Mouse (Mus musculus) liver, adult (tissue): ENCODE results near the gene Lrrc66.
A peak's percentile ranks its signal among the peaks of the same experiment; 100 is the strongest.

Experiments used
- GATA4 ChIP-seq: IDR thresholded peaks from 2 replicates; pipeline ENCODE4 v1.6.1; 2014; ENCODE audit warnings: mild to moderate bottlenecking, low read length; ENCODE audit not compliant: insufficient replicate concordance

Gene Lrrc66

GRCm38 (mm10) chr5:73578131-73578530 is 54.2 kb downstream of the Lrrc66 start:
- no peak for TF ChIP-seq GATA4

GRCm38 (mm10) chr5:73576708-73577107 is 55.6 kb downstream of the Lrrc66 start:
- TF ChIP-seq GATA4, result no peak

GRCm38 (mm10) chr5:73574616-73575015 is 57.7 kb downstream of the Lrrc66 start:
- no peak for TF ChIP-seq GATA4

DNA sequence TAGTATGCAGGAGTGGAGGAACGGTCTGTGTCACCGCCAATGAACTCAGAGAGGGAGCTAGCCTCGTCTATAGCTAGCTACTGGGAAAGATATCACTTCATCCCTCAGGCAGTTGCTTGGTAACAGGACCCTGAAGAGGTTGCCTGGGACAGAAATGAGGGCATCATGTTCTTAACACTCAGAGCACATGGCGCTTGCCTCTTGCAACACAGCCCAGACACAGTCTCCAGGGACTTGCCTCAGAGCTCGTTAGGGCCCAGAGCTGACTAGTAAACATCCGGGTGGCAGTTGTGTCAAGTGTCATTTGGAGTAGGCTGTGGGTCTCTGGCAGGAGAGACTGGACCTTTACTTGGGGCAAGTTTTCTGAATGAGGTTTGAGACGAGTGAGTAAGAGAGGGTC is 58.5 kb downstream of the Lrrc66 start:
- TF ChIP-seq GATA4, result no peak

- no peak for TF ChIP-seq GATA4
Observed at GRCm38 (mm10) chr5:73572846-73573245, 59.5 kb downstream of the Lrrc66 start.

DNA sequence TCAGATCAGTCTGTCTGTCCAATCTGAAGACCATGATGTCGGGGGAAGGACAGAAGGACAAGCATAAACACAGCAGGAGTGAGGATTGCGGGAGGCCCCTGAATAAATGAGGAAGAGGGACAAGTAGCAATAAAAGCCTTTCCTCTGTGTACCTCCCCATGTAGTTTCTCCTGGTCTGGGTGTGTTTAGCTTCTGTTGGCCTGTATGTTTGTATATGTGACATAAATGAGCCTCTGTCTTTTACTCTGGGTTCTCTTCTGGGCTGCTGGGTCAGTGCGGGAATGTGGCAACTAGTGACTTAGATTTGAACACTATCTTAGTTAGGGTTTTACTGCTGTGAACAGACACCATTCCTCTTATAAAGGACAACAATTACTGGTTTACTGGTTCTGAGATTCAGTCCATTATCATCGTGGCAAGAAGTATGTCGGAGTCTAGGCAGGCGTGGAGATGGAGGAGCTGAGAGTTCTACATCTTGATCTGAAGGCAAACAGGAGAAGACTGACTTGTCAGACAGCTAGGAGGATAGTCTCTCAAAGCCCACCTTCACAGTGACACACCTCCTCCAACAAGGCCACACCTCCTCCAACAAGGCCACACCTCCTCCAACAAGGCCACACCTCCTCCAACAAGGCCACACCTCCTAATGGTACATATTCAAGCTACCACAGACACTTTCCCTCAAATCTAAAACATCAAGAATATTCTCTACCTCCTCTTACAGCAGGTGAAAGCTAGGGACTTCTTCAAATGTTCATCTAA is 60.8 kb downstream of the Lrrc66 start:
- TF ChIP-seq GATA4, result no peak

GRCm38 (mm10) chr5:73569181-73569580 is 63.1 kb downstream of the Lrrc66 start:
- TF ChIP-seq GATA4, result no peak

GRCm38 (mm10) chr5:73566892-73567291 is 65.4 kb downstream of the Lrrc66 start:
- no peak for TF ChIP-seq GATA4

GRCm38 (mm10) chr5:73566119-73566518 is 66.2 kb downstream of the Lrrc66 start:
- TF ChIP-seq GATA4, result no peak

GRCm38 (mm10) chr5:73564038-73564437 is 68.3 kb downstream of the Lrrc66 start:
- no peak for TF ChIP-seq GATA4

DNA sequence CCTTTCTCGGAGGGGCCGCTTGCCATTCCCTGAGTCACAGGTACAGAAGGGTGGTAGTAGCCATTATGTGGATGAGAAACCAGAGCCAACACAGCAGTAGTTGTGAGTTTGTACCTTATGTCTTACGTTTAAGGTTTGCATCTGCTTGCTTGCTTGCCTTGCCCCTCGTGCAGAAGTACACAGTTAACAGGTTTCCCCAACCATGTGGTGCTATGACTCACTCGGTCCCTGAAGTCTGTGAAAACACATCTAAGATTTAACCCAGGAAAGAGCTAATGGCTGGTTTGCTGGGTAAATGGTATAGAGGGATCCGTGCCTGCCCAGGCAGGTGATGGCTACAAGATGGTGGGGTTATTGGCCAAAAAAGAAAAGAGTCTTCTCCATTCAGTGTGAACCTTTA is 73.6 kb downstream of the Lrrc66 start:
- no peak for TF ChIP-seq GATA4

DNA sequence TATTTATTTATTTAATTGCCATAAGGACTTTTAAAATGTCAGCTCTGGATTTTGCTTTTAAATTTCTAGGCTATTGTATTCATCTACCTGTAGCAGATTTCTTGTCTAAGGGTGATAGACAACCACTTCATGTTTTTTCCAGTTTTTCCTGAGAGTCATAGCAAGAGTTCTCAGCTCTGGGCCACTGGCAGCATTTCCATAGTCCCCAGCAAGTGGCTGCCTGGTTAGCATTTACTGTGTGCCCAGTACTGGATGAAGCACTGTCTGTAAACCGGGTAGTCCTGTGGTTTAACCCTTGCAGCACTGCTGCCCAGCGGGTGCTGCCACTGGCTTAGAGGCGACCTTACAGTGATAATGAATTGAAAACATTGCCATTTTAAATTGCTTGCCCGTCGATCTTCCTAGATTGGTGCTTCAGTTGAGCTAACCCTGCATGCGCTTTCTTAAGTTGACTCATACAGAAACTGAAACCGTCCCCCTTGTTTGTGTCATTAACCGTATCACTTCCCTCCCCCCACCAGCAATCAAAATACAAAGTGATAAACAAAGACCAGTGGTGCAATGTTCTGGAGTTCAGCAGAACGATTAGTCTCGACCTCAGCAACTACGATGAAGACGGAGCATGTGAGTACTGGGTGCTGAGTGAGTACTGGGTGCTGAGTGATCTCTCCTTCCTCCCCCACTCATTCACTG is 75.4 kb downstream of the Lrrc66 start:
- TF ChIP-seq GATA4, result peak; percentile 35; the same call in 1 of the 2 replicates
